Mouse (Mus musculus) spleen, postnatal 36 days (tissue): ENCODE results near the gene Vmn2r69.

Experiments
- DNase-seq, 2 experiments: peaks; one replicate each; pipeline ENCODE4 v3.0.0; 2022; ENCODE audit warnings: low spot score in 2 of 2, mixed read lengths in 1 of 2

Vmn2r69 gene

DNA sequence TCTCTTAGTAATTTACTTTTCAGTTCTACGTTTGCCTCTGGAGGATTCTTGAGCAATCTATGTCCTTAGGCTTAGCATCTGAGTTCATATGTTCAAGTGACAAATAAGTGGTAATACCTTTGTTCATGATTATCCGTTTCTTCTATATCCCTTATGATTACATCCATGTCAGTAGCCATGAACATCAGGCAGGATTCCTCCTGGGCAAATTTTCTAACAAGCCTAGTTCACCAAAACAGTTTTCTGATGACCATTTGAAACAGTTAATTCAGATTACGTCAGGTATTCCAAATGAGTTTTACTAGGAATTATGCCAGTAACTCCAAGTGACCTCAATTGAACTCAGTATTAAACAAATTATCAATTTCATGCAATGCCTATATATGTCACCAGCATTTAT lies at the start of gene Vmn2r69:
Vmn2r69 (minus strand) TSS at position 101 of the 400 bp plus-strand sequence.
- no peak for DNase-seq
